Mouse (Mus musculus) telencephalon, adult 2 months (tissue): ENCODE results near the gene Frg2f1.

Experiments
- DNase-seq: peaks from one replicate; pipeline ENCODE4 v3.0.0-alpha.2; 2011; ENCODE audit warnings: low read depth, low spot score

Gene Frg2f1

GRCm38 (mm10) chr4:119492291-119492932 is 46.9 kb downstream of the Frg2f1 start, which contains the start of gene Rimkla:
Gene Rimkla (minus strand): TSS chr4:119492628.
- DNase-seq = no peak

GRCm38 (mm10) chr4:119490806-119491205 is 48.5 kb downstream of the Frg2f1 start:
- no peak for DNase-seq

GRCm38 (mm10) chr4:119489666-119490065 is 49.7 kb downstream of the Frg2f1 start:
- DNase-seq = no peak

GRCm38 (mm10) chr4:119484882-119485281 is 54.4 kb downstream of the Frg2f1 start:
- no peak for DNase-seq

GRCm38 (mm10) chr4:119483051-119483450 is 56.3 kb downstream of the Frg2f1 start:
- no peak for DNase-seq
